Mouse (Mus musculus) heart, adult 2 months (tissue): ENCODE measurements around the gene Khdc4. TPM values are rescaled to one million over a fixed set of nuclear protein-coding genes. Genes with fewer than 3 reads are reported as not detected.
"Not testable (repeated sequence)": the region's sequence is repeated elsewhere in the genome, so short reads cannot be mapped to it uniquely, and the experiment has no call there.

ENCODE experiments used
- DNase-seq, 2 experiments: peaks; one replicate each; pipeline ENCODE4 v3.0.0; 2021
- H3K27ac ChIP-seq: fragments of 200-600 bp; 2 replicates; pipeline ENCODE4 v1.8.1; 2022
- H3K27me3 ChIP-seq: fragments of 200-500 bp; 2 replicates; pipeline ENCODE4 v1.6.1; 2012; ENCODE audit warnings: mild to moderate bottlenecking, low read length, inconsistent platforms, mixed read lengths; ENCODE audit not compliant: control insufficient read depth, insufficient read depth
- H3K36me3 ChIP-seq: fragments of 200-500 bp; 2 replicates; pipeline ENCODE4 v1.6.1; 2012; ENCODE audit warnings: low read length, inconsistent platforms; ENCODE audit not compliant: control insufficient read depth, insufficient read depth
- H3K4me1 ChIP-seq: fragments of 200-500 bp; 2 replicates; pipeline ENCODE4 v1.6.1; 2011; ENCODE audit warnings: low read length; ENCODE audit not compliant: control insufficient read depth, insufficient read depth
- H3K4me3 ChIP-seq: fragments of 200-600 bp; 2 replicates; pipeline ENCODE4 v1.8.1; 2022
- H3K79me2 ChIP-seq: fragments of 200-500 bp; replicated peaks from 2 replicates; pipeline ENCODE4 v1.6.1; 2012; ENCODE audit warnings: mild to moderate bottlenecking, inconsistent platforms, low read length, moderate library complexity, mixed read lengths; ENCODE audit not compliant: control insufficient read depth, insufficient read depth
- H3K9ac ChIP-seq: fragments of 200-500 bp; 2 replicates; pipeline ENCODE4 v1.6.1; 2012; ENCODE audit warnings: low read depth, mild to moderate bottlenecking, control low read depth, inconsistent platforms, low read length, mixed read lengths
- CTCF ChIP-seq: fragments of 200-600 bp; IDR thresholded peaks from 2 replicates; pipeline ENCODE4 v1.8.1; 2022; ENCODE audit warnings: antibody characterized with exemption, mild to moderate bottlenecking, moderate library complexity
- EP300 ChIP-seq: fragments of 200-500 bp; IDR thresholded peaks from 2 replicates; pipeline ENCODE4 v1.6.1; 2011; ENCODE audit warnings: low read depth, low read length, control low read depth; ENCODE audit not compliant: insufficient read depth
- POLR2A ChIP-seq: fragments of 200-500 bp; IDR thresholded peaks from 2 replicates; pipeline ENCODE4 v1.6.1; 2011; ENCODE audit warnings: mild to moderate bottlenecking, low read depth, low read length, control low read depth; ENCODE audit not compliant: insufficient read depth
- WGBS: fragments of 180-500 bp; shearing (Covaris S2); methylation state at CpG from one replicate; pipeline ENCODE4 v1.1.7; 2018; 5-methylcytosine and 5-hydroxymethylcytosine counted together
- intact Hi-C: fragments of 180-260 bp; cut with DNase I; formaldehyde crosslinking; loops from one replicate; pipeline ENCODE4 v1.15.1; 2025
- polyA plus RNA-seq: library from polyadenylated mRNA; depleted of rRNA; stranded (reverse); fragments of >200 nt; gene quantifications from 2 replicates; pipeline ENCODE4 v1.2.3, GENCODE M21; 2012
- total RNA-seq, 2 experiments: library from RNA; stranded (reverse); gene quantifications; 2 replicates each; pipeline ENCODE4 v1.2.3; 2021

The Khdc4 gene
- total and polyA plus RNA-seq, 3 experiments: 24.9 to 29.9 (median 25.7) TPM

GRCm38 (mm10) chr3:88713709-88714108 is 28.1 kb downstream of the Khdc4 start:
- intact Hi-C loops: loop anchor here (2.0 kb wide), 1 partner anchor 27 kb away; no protein-coding TSS in a partner anchor
- TF ChIP-seq POLR2A (no peak), CTCF (no peak), EP300 (no peak)
- H3K36me3 ChIP-seq: peaks cover 29% of the 10 kb centered on the region
- H3K9ac ChIP-seq: no peak overlapping the region
- peaks cover 3% of the 10 kb centered on the region for H3K79me2 ChIP-seq
- peaks cover 4% of the 10 kb centered on the region for H3K4me1 ChIP-seq
- DNase-seq: no peak
- no peak overlapping the region for H3K4me3 ChIP-seq
- WGBS: 89% methylated on average over 4 of the region's 4 CpGs
- no peak overlapping the region for H3K27ac ChIP-seq
- H3K27me3 ChIP-seq: no peaks in the 10 kb centered on the region

GRCm38 (mm10) chr3:88714725-88715124 is 29.1 kb downstream of the Khdc4 start:
- H3K9ac ChIP-seq: no peak overlapping the region
- no peak for DNase-seq
- TF ChIP-seq CTCF (no peak), EP300 (no peak), POLR2A (no peak)
- H3K36me3 ChIP-seq: peaks cover 27% of the 10 kb centered on the region
- peaks cover 11% of the 10 kb centered on the region for H3K4me1 ChIP-seq
- H3K27me3 ChIP-seq: no peaks in the 10 kb centered on the region
- H3K79me2 ChIP-seq: peaks cover 3% of the 10 kb centered on the region
- 73% methylated on average over 2 of the region's 2 CpGs for WGBS
- intact Hi-C loops: loop anchor here (2.0 kb wide), 1 partner anchor 28 kb away; no protein-coding TSS in a partner anchor
- H3K27ac ChIP-seq: no peak overlapping the region
- H3K4me3 ChIP-seq: no peak overlapping the region

GRCm38 (mm10) chr3:88715716-88716115 is 30.1 kb downstream of the Khdc4 start:
- Histone ChIP-seq H3K36me3 (peaks cover 30% of the 10 kb centered on the region), H3K4me1 (peaks cover 12% of the 10 kb centered on the region)
- intact Hi-C loops: loop anchor here (2.0 kb wide), 1 partner anchor 29 kb away; no protein-coding TSS in a partner anchor
- not testable (repeated sequence) for H3K27ac ChIP-seq, DNase-seq, H3K79me2 ChIP-seq, H3K9ac ChIP-seq, H3K27me3 ChIP-seq, H3K4me3 ChIP-seq
- 89% methylated on average over 5 of the region's 5 CpGs for WGBS

- Histone ChIP-seq H3K4me1 (peaks cover 12% of the 10 kb centered on the region), H3K27me3 (no peaks in the 10 kb centered on the region), H3K27ac (peak within 1 kb of the TSS; percentile 96), H3K4me3 (peak within 1 kb of the TSS; percentile 71), H3K36me3 (peaks cover 29% of the 10 kb centered on the region), H3K79me2 (peaks cover 3% of the 10 kb centered on the region), H3K9ac (peak within 1 kb of the TSS; percentile 89)
- DNase-seq: peak; percentile 89 to 91
- peak; percentile 34; the same call in 1 of the 2 replicates for TF ChIP-seq EP300
- no peak for TF ChIP-seq CTCF
- TF ChIP-seq POLR2A: peak; percentile 84
- WGBS: under 1% methylated on average over 27 of the region's 27 CpGs
- intact Hi-C loops: no loop called here
Observed at GRCm38 (mm10) chr3:88716399-88717197, 31.0 kb downstream of the Khdc4 start, which contains the start of gene Rit1. Gene Rit1 (plus strand): TSS chr3:88716838.

GRCm38 (mm10) chr3:88717198-88717798 is 31.7 kb downstream of the Khdc4 start:
- TF ChIP-seq POLR2A (0 out of 2 replicates have a peak, but pooled peaks have one; percentile 1), CTCF (no peak), EP300 (no peak)
- intact Hi-C loops: no loop called here
- Histone ChIP-seq H3K4me3 (peak overlapping the region; percentile 71), H3K27me3 (no peaks in the 10 kb centered on the region), H3K36me3 (peaks cover 26% of the 10 kb centered on the region), H3K4me1 (peaks cover 12% of the 10 kb centered on the region), H3K27ac (peak overlapping the region; percentile 96), H3K79me2 (peaks cover 4% of the 10 kb centered on the region), H3K9ac (peak overlapping the region; percentile 89)
- 0% methylated on average over 9 of the region's 9 CpGs for WGBS
- DNase-seq: peak; percentile 50 to 63

- no peak for DNase-seq
- peaks cover 26% of the 10 kb centered on the region for H3K36me3 ChIP-seq
- intact Hi-C loops: no loop called here
- peak overlapping the region; percentile 71 for H3K4me3 ChIP-seq
- H3K4me1 ChIP-seq: peaks cover 12% of the 10 kb centered on the region
- peaks cover 4% of the 10 kb centered on the region for H3K79me2 ChIP-seq
- 2% methylated on average over 1 of the region's 1 CpGs for WGBS
- no peaks in the 10 kb centered on the region for H3K27me3 ChIP-seq
- H3K9ac ChIP-seq: peak overlapping the region; percentile 58
- TF ChIP-seq POLR2A (no peak), CTCF (no peak), EP300 (no peak)
- H3K27ac ChIP-seq: peak overlapping the region; percentile 96
Observed at GRCm38 (mm10) chr3:88717831-88718230, 32.2 kb downstream of the Khdc4 start.
